Comparison of ENCODE assay signal across 22 mouse cellular contexts in the genomic region with DNA sequence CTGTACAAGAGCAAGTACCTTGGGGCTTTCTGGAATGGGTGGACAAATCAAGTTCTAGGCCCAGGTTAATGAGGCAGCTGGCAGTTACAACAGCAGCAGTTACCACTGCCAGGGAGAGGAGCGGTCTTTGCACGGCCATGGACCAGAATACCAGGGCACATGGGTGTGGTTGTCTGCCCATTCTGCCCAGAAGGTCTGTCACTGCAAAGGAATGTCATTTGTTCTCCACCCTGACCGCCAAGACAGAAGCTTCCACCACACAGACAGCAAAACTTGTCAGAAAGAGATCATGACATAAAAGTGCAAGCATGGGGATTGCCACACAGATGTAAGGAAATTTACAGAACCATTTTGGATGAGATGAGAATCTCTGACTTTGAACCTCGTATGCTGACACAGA.
DNase-seq lines count a peak whose midpoint lies in the region; ATAC-seq and TF ChIP-seq lines count a peak whose summit lies in the region.
"Had no signal": no experiment of that assay in that cellular context is flagged by ENCODE, and none has a peak within 500 bp of the region (broad histone marks: within the 10 kb centered on the region; RNA-seq: fewer than 3 reads in every experiment).

No protein-coding gene starts in this region.

- peak; percentile 59 for DNase-seq in heart, adult 11 months
- no peak for DNase-seq in layer of hippocampus, postnatal 36 days
- DNase-seq in kidney, postnatal 10 days, result no peak
- DNase-seq: adrenal gland, adult 8-10 months; adrenal gland, postnatal 14 days; adrenal gland, postnatal 36 days; B cell, adult 2 months; cerebellum, adult 11-12 months; cerebellum, adult 2 months; cerebellum, adult 9-10 months; cerebellum, postnatal 10 days; cerebellum, postnatal 25 days; forebrain, postnatal 0 days had no signal

- ATAC-seq in heart, embryonic 12.5 days (ENCODE audit: insufficient number of reproducible peaks, low FRiP score), result no peak
- ATAC-seq: activated CD4-positive, CD25-positive, alpha-beta regulatory T cell, adult 4 months; forebrain, embryonic 13.5 days; forebrain, embryonic 15.5 days; forebrain, postnatal 0 days; Patski had no signal

- H3K4me1 ChIP-seq in heart, embryonic 12.5 days (replicated peaks), result no peaks in the 10 kb centered on the region
- H3K4me1 ChIP-seq: embryonic facial prominence, embryonic 12.5 days; forebrain, embryonic 13.5 days; forebrain, embryonic 15.5 days had no signal

- H3K36me3 ChIP-seq in heart, embryonic 12.5 days, result no peaks in the 10 kb centered on the region
- H3K36me3 ChIP-seq in C2C12 (ENCODE audit: control insufficient read depth, insufficient read depth), result no peaks in the 10 kb centered on the region
- no peaks in the 10 kb centered on the region for H3K36me3 ChIP-seq in myocyte (ENCODE audit: control insufficient read depth, insufficient read depth)
- H3K36me3 ChIP-seq: embryonic facial prominence, embryonic 10.5 days; embryonic facial prominence, embryonic 12.5 days; forebrain, embryonic 15.5 days had no signal

- H3K4me2 ChIP-seq in heart, embryonic 12.5 days, result no peak overlapping the region
- H3K4me2 ChIP-seq in myocyte (ENCODE audit: low read depth), result peak overlapping the region; percentile 55
- H3K4me2 ChIP-seq: embryonic facial prominence, embryonic 12.5 days; forebrain, embryonic 13.5 days; forebrain, embryonic 15.5 days had no signal

- no peak overlapping the region for H3ac ChIP-seq in C2C12 (ENCODE audit: control insufficient read depth, insufficient read length, low read depth)
- no peak overlapping the region for H3ac ChIP-seq in myocyte (ENCODE audit: control insufficient read depth, insufficient read length)

- H3K27ac ChIP-seq in heart, embryonic 12.5 days (ENCODE audit: poor library complexity, severe bottlenecking), result no peak overlapping the region
- H3K27ac ChIP-seq: embryonic facial prominence, embryonic 10.5 days; embryonic facial prominence, embryonic 12.5 days; forebrain, embryonic 13.5 days; forebrain, embryonic 15.5 days had no signal

- no peaks in the 10 kb centered on the region for H3K27me3 ChIP-seq in heart, embryonic 12.5 days (replicated peaks)
- no peaks in the 10 kb centered on the region for H3K27me3 ChIP-seq in C2C12 (ENCODE audit: control insufficient read depth, insufficient read depth, insufficient read length)
- no peaks in the 10 kb centered on the region for H3K27me3 ChIP-seq in myocyte (ENCODE audit: control insufficient read depth, insufficient read depth, insufficient read length)
- H3K27me3 ChIP-seq: embryonic facial prominence, embryonic 12.5 days; forebrain, embryonic 13.5 days; forebrain, embryonic 15.5 days; Patski had no signal

- no peak overlapping the region for H3K4me3 ChIP-seq in heart, embryonic 12.5 days
- H3K4me3 ChIP-seq in C2C12 (ENCODE audit: insufficient read depth, poor library complexity, severe bottlenecking) (no peak overlapping the region), myocyte (no peak overlapping the region)
- H3K4me3 ChIP-seq: embryonic facial prominence, embryonic 10.5 days; embryonic facial prominence, embryonic 12.5 days; forebrain, embryonic 13.5 days; forebrain, embryonic 15.5 days had no signal

- WGBS in heart, embryonic 12.5 days, result 71% methylated on average over 4 of the region's 4 CpGs

- H3K9ac ChIP-seq in heart, embryonic 12.5 days, result no peak overlapping the region
- H3K9ac ChIP-seq: embryonic facial prominence, embryonic 12.5 days; forebrain, embryonic 13.5 days; forebrain, embryonic 15.5 days; forebrain, postnatal 0 days had no signal

- no peaks in the 10 kb centered on the region for H3K9me3 ChIP-seq in heart, embryonic 12.5 days (replicated peaks)
- H3K9me3 ChIP-seq: embryonic facial prominence, embryonic 10.5 days; embryonic facial prominence, embryonic 12.5 days; forebrain, embryonic 13.5 days; forebrain, embryonic 15.5 days had no signal

- no peaks in the 10 kb centered on the region for H3K79me3 ChIP-seq in C2C12 (ENCODE audit: low read depth)

- no peak for TF ChIP-seq CTCF in C2C12 (IDR thresholded peaks at IDR 0.05; ENCODE audit: control insufficient read depth, insufficient read depth, insufficient read length)

- peak; percentile 21 for TF ChIP-seq POLR2A in myocyte (IDR thresholded peaks at IDR 0.05; ENCODE audit: insufficient read length, low read depth)

- H3K79me2 ChIP-seq in C2C12 (ENCODE audit: control insufficient read depth, insufficient read depth), result no peaks in the 10 kb centered on the region
- H3K79me2 ChIP-seq in myocyte (ENCODE audit: control insufficient read depth, insufficient read depth), result no peaks in the 10 kb centered on the region

TF ChIP-seq in C2C12, 6 proteins besides CTCF, POLR2A, EP300 and RAD21:
- TF ChIP-seq CEBPB (IDR thresholded peaks at IDR 0.05; ENCODE audit: low read depth), result peak; percentile 91
- TF ChIP-seq FOSL1 (IDR thresholded peaks at IDR 0.05; ENCODE audit: insufficient read depth, low read length, poor library complexity, severe bottlenecking), result no peak
- TF ChIP-seq MAX (IDR thresholded peaks at IDR 0.05), result peak; percentile 39
- no peak for TF ChIP-seq MYOG (IDR thresholded peaks at IDR 0.05; ENCODE audit: control insufficient read depth, extremely low read depth, insufficient read length)
- peak; percentile 47 for TF ChIP-seq MYOD1 (IDR thresholded peaks at IDR 0.05; ENCODE audit: control insufficient read depth, insufficient read length, low read depth)
- TF ChIP-seq USF1 (IDR thresholded peaks at IDR 0.05; ENCODE audit: low read depth), result peak; percentile 4

TF ChIP-seq in myocyte, 11 proteins besides CTCF, POLR2A, EP300 and RAD21:
- peak; percentile 55 for TF ChIP-seq TCF12 (IDR thresholded peaks at IDR 0.05; ENCODE audit: insufficient read depth, poor library complexity, severe bottlenecking)
- TF ChIP-seq MAX (IDR thresholded peaks at IDR 0.05; ENCODE audit: low read depth), result no peak
- peak; percentile 89 for TF ChIP-seq CEBPB (IDR thresholded peaks at IDR 0.05; ENCODE audit: insufficient read depth, poor library complexity, severe bottlenecking)
- TF ChIP-seq TCF3 (IDR thresholded peaks at IDR 0.05; ENCODE audit: insufficient read length, low read depth), result peak; percentile 39
- peak; percentile 40 to 85 (median 44) for TF ChIP-seq MYOD1 (IDR thresholded peaks at IDR 0.05; ENCODE audit: control insufficient read depth in 1 of 3, insufficient read length in 2 of 3, low read depth in 2 of 3)
- TF ChIP-seq MYOG (IDR thresholded peaks at IDR 0.05; ENCODE audit: control insufficient read depth in 1 of 3, insufficient read depth in 1 of 3, insufficient read length in 2 of 3, low read depth in 2 of 3), result peak; percentile 52 to 93 (median 70)
- TF ChIP-seq E2F4 (IDR thresholded peaks at IDR 0.05; ENCODE audit: insufficient read depth), result no peak
- TF ChIP-seq USF1 (IDR thresholded peaks at IDR 0.05; ENCODE audit: low read depth), result no peak
- TF ChIP-seq SRF (IDR thresholded peaks at IDR 0.05; ENCODE audit: control insufficient read depth, insufficient read length, low read depth), result no peak
